Mouse (Mus musculus): ENCODE measurements at regions not wholly inside any gene's neighbourhood (a gene's known extent, or its start where the extent isn't known, plus 50 kb on each side); places are given as distances from the start of the nearest gene placed in this dataset.

DNA sequence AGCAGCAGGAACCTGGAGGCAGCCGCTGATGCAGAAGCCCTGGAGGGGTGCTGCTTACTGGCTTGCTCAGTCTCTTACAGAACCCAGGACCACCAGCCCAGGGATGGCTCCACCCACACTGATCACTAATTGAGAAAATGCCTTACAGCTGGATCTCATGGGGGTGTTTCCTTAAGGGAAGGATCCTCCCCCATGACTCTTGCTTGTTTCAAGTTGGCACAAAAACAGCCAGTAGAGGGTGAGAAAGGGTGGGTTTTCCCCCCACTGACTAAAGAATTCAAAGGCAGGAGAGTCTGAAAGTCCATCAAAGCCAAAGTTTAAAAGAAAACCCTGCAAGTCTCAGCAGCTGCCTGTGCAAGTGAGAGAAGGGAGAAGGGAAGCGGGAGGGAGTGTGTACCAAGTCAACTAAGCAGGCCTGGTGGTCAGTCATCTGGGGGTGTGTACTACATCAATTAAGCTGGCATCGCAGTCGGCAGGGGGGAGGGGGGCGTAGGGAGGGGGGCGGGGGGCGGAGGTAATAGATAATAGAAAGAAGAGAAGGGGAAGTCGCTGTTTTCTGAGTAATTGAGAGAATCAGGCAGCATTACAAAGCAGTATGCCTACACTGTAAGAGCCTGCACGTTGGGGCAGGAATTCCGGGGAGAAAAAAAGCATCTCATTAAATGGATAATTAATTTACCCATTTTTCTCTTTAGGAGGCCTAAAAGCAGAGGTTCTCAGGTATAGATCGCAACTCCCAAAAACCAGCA lies 62.0 kb upstream of the Zdhhc17 start:
- WGBS: 15% methylated on average over 11 of the region's 11 CpGs
- Histone ChIP-seq H3K27me3 (replicated peaks; ENCODE audit: low read depth, poor library complexity, severe bottlenecking) (peaks cover 8% of the 10 kb centered on the region), H3K36me3 (replicated peaks) (no peaks in the 10 kb centered on the region), H3K4me3 (no peak overlapping the region), H3K9me3 (no peaks in the 10 kb centered on the region), H3K4me1 (peaks cover 22% of the 10 kb centered on the region), H3K27ac (replicated peaks) (no peak overlapping the region)
- peak; percentile 34 for DNase-seq (ENCODE audit: low spot score)

DNA sequence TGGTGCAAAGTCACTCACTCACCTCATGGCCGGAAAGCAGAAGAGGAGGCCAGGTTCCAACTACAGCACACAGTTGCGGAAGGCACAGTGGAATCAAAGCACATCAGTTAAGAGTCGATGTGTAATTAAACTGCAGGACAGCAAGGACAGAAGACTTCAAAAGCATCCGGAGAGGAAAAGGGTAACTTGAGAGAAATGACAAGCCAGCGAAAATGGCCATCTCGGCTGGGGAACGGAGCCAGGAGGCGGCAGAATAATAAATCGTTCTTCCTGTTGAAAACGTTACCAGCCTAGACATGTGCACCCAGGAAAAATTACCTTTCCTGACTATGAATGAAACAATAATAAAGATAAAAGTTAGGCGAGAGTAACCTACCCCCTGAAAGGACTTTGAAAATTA lies 56.2 kb upstream of the Zdhhc17 start:
- 82% methylated on average over 11 of the region's 11 CpGs for WGBS
- Histone ChIP-seq H3K27me3 (replicated peaks; ENCODE audit: low read depth, poor library complexity, severe bottlenecking) (no peaks in the 10 kb centered on the region), H3K9me3 (no peaks in the 10 kb centered on the region), H3K4me1 (no peaks in the 10 kb centered on the region), H3K36me3 (replicated peaks) (no peaks in the 10 kb centered on the region), H3K27ac (replicated peaks) (no peak overlapping the region), H3K4me3 (no peak overlapping the region)
- DNase-seq (ENCODE audit: low spot score): no peak

- no peak overlapping the region for H3K4me3 ChIP-seq
- no peaks in the 10 kb centered on the region for H3K27me3 ChIP-seq (replicated peaks; ENCODE audit: low read depth, poor library complexity, severe bottlenecking)
- H3K27ac ChIP-seq (replicated peaks): no peak overlapping the region
- 89% methylated on average over 8 of the region's 8 CpGs for WGBS
- no peak for DNase-seq (ENCODE audit: low spot score)
- peaks cover 11% of the 10 kb centered on the region for H3K4me1 ChIP-seq
- H3K36me3 ChIP-seq (replicated peaks): no peaks in the 10 kb centered on the region
- no peaks in the 10 kb centered on the region for H3K9me3 ChIP-seq
Observed at GRCm38 (mm10) chr10:111060626-111061025, 50.7 kb upstream of the Zdhhc17 start.
